ENCODE assay signal across 8 mouse cellular contexts in the genomic region with DNA sequence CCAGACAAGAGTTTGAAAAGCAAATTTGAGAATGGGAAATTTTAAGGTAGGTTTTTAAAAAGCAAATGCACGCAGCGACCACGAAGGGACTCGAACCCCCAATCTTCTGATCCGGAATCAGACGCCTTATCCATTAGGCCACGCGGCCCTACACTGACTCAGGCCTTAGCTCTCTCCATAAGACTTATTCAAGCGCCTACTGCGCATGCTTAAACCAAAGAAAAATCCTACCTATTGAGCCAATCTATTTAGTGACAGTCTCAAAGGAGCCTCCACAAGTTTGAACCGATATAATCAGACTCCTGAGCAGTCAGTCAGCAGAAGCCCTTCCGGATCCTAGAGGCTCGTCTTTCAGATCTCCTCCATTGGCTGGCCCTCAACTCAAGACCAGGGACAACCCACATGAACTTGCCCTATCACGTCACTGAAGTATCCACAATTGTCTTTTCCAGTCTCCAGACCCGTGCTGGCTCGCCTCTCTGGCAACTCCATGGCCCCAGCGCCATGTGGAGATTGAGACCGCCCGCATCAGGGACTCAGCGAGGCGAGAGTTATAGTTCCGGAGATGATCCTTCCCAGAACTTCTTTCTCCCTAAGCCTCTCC. TPM values are rescaled to one million over a fixed set of nuclear protein-coding genes. Genes with fewer than 3 reads are reported as not detected.
DNase-seq lines count a peak whose midpoint lies in the region; ATAC-seq and TF ChIP-seq lines count a peak whose summit lies in the region.

No protein-coding gene starts in this region.

- peak; percentile 92 for DNase-seq in ES-CJ7 (ENCODE audit: low read depth, low spot score)
- DNase-seq in cerebellum, adult 11-12 months: peak; percentile 91
- peak; percentile 81 for DNase-seq in heart, postnatal 25 days (ENCODE audit: low spot score)
- DNase-seq in layer of hippocampus, adult 18-20 months (ENCODE audit: low spot score in 2 of 2): peak; percentile 97 to 99
- DNase-seq in lung, adult 18-20 months: peak; percentile 92 to 93

- no peak for TF ChIP-seq POLR2A in testis, adult 2 months (IDR thresholded peaks at IDR 0.05; ENCODE audit: control insufficient read depth, low read depth, low read length)

- H3K36me3 ChIP-seq in forebrain, embryonic 15.5 days: no peaks in the 10 kb centered on the region
- no peaks in the 10 kb centered on the region for H3K36me3 ChIP-seq in neural tube, embryonic 14.5 days (ENCODE audit: control insufficient read depth, insufficient read depth, low read length)
- no peaks in the 10 kb centered on the region for H3K36me3 ChIP-seq in testis, adult 2 months (ENCODE audit: control insufficient read depth, insufficient read depth, low read length)

- under 1% methylated on average over 22 of the region's 22 CpGs for WGBS in forebrain, embryonic 15.5 days
- under 1% methylated on average over 22 of the region's 22 CpGs for WGBS in neural tube, embryonic 14.5 days

- TF ChIP-seq CTCF in testis, adult 2 months (IDR thresholded peaks at IDR 0.05; ENCODE audit: control insufficient read depth, insufficient read depth, insufficient replicate concordance, low read depth, low read length): no peak

- peak overlapping the region; percentile 55 for H3K4me3 ChIP-seq in forebrain, embryonic 15.5 days
- H3K4me3 ChIP-seq in neural tube, embryonic 14.5 days (ENCODE audit: low read depth, low read length): peak overlapping the region; percentile 54
- H3K4me3 ChIP-seq in testis, adult 2 months (ENCODE audit: control insufficient read depth, low read depth, low read length): peak overlapping the region; percentile 57

- ATAC-seq in forebrain, embryonic 15.5 days (replicated peaks): peak; percentile 76
- peak; percentile 81 for ATAC-seq in neural tube, embryonic 14.5 days (ENCODE audit: low read depth)

- peak overlapping the region; percentile 77 for H3K27ac ChIP-seq in forebrain, embryonic 15.5 days (replicated peaks)
- H3K27ac ChIP-seq in neural tube, embryonic 14.5 days (ENCODE audit: low read depth, low read length): peak overlapping the region; percentile 66
- peak overlapping the region; percentile 27; the same call in 1 of the 2 replicates for H3K27ac ChIP-seq in testis, adult 2 months (ENCODE audit: control insufficient read depth, insufficient read depth, low read depth, low read length)

- H3K4me1 ChIP-seq in forebrain, embryonic 15.5 days: peaks cover 12% of the 10 kb centered on the region
- 0 out of 2 replicates have a peak, but pooled peaks cover 3% of the 10 kb centered on the region for H3K4me1 ChIP-seq in neural tube, embryonic 14.5 days (ENCODE audit: control insufficient read depth, insufficient read depth, low read length)
- peaks cover 18% of the 10 kb centered on the region for H3K4me1 ChIP-seq in testis, adult 2 months (ENCODE audit: control insufficient read depth, insufficient read depth, low read length)

- no peaks in the 10 kb centered on the region for H3K27me3 ChIP-seq in forebrain, embryonic 15.5 days
- H3K27me3 ChIP-seq in neural tube, embryonic 14.5 days (ENCODE audit: control insufficient read depth, insufficient read depth, low read length): no peaks in the 10 kb centered on the region
- peaks cover 6% of the 10 kb centered on the region; the same call in 1 of the 2 replicates for H3K27me3 ChIP-seq in testis, adult 2 months (ENCODE audit: control insufficient read depth, insufficient read depth, low read length)

- no peaks in the 10 kb centered on the region for H3K9me3 ChIP-seq in forebrain, embryonic 15.5 days
- no peaks in the 10 kb centered on the region for H3K9me3 ChIP-seq in neural tube, embryonic 14.5 days (ENCODE audit: control insufficient read depth, low read length)

- H3K4me2 ChIP-seq in forebrain, embryonic 15.5 days (replicated peaks): peak overlapping the region; percentile 84
- H3K4me2 ChIP-seq in neural tube, embryonic 14.5 days (ENCODE audit: low read depth, low read length): peak overlapping the region; percentile 76

- H3K9ac ChIP-seq in forebrain, embryonic 15.5 days (replicated peaks): peak overlapping the region; percentile 68
- peak overlapping the region; percentile 55 for H3K9ac ChIP-seq in neural tube, embryonic 14.5 days (replicated peaks; ENCODE audit: low read depth, low read length)

- intact Hi-C loops in heart, postnatal 25 days (cut with DNase I): no loop called here

RNA-seq across cellular contexts. Expression of gene Zfp213, which starts 13.7 kb away (rescaled TPM):
- polyA plus RNA-seq in forebrain, embryonic 15.5 days (2015; fragmentation: Nextera tagmentation; extraction: Ambion mirVana): 21.0 and 21.5 TPM in 2 replicates
- total RNA-seq in heart, postnatal 25 days (2021): 1 to 10 TPM; 4.7 to 6.2 TPM
- 1 to 10 TPM; 7.9 to 8.0 TPM for total RNA-seq in layer of hippocampus, adult 18-20 months (2021)
- polyA plus RNA-seq in neural tube, embryonic 14.5 days (2014; fragmentation: Nextera tagmentation; extraction: Ambion mirVana): 16.9 and 19.8 TPM in 2 replicates
- polyA plus RNA-seq in testis, adult 2 months (2012; rRNA removed): 3.5 and 3.7 TPM in 2 replicates

RNA-seq across cellular contexts. Expression of gene Zfp13, which starts 49.0 kb away (rescaled TPM):
- 26.9 and 30.2 TPM in 2 replicates for polyA plus RNA-seq in forebrain, embryonic 15.5 days (2015; fragmentation: Nextera tagmentation; extraction: Ambion mirVana)
- total RNA-seq in heart, postnatal 25 days (2021): 1 to 10 TPM; 3.4 to 4.8 TPM
- total RNA-seq in layer of hippocampus, adult 18-20 months (2021): 10 to 100 TPM; 28.0 to 29.6 TPM
- polyA plus RNA-seq in neural tube, embryonic 14.5 days (2014; fragmentation: Nextera tagmentation; extraction: Ambion mirVana): 26.6 TPM in 2 replicates
- 45.3 and 57.6 TPM in 2 replicates for polyA plus RNA-seq in testis, adult 2 months (2012; rRNA removed)

RNA-seq across cellular contexts. Expression of gene Zscan10, which starts 50.4 kb away (rescaled TPM):
- not detected in 2 replicates for polyA plus RNA-seq in forebrain, embryonic 15.5 days (2015; fragmentation: Nextera tagmentation; extraction: Ambion mirVana)
- total RNA-seq in heart, postnatal 25 days (2021): not detected
- total RNA-seq in layer of hippocampus, adult 18-20 months (2021): not detected
- polyA plus RNA-seq in neural tube, embryonic 14.5 days (2014; fragmentation: Nextera tagmentation; extraction: Ambion mirVana): not detected in 2 replicates
- 4.5 and 4.9 TPM in 2 replicates for polyA plus RNA-seq in testis, adult 2 months (2012; rRNA removed)

Comparison
In these comparisons a context has a peak if more than half of its experiments do, and no peak if none do; other contexts are left out.
1. Peak in every context shown above with its lines: DNase-seq, ATAC-seq, H3K4me3 ChIP-seq and H3K27ac ChIP-seq.
2. H3K27ac ChIP-seq: peak in every context shown above with its lines; median percentile 77 in forebrain, embryonic 15.5 days; 66 in neural tube, embryonic 14.5 days; 27 in testis, adult 2 months.